Mouse (Mus musculus): ENCODE data around the gene Apba2. TPM values are rescaled to one million over a fixed set of nuclear protein-coding genes. Genes with fewer than 3 reads are reported as not detected.

Apba2 gene
- polyA plus RNA-seq, 1 experiment, result 2.3 TPM

Other genes starting within 250 kb of the Apba2 start
- 15.8 and 18.1 TPM in 2 replicates for gene Mtmr10, start 214.1 kb upstream of the Apba2 start, polyA plus RNA-seq (2012; rRNA removed)
- 3.7 and 4.4 TPM in 2 replicates for gene Fan1, start 127.6 kb upstream of the Apba2 start, polyA plus RNA-seq (2012; rRNA removed)
- gene Mphosph10, start 109.4 kb upstream of the Apba2 start, polyA plus RNA-seq (2012; rRNA removed), result 13.4 and 14.1 TPM in 2 replicates
- gene Mcee, start 109.1 kb upstream of the Apba2 start, polyA plus RNA-seq (2012; rRNA removed), result 68.9 and 85.7 TPM in 2 replicates